Mouse (Mus musculus): ENCODE measurements around the gene Enpp6.

GRCm38 (mm10) chr8:46986386-46987140, at the start of gene Enpp6:
- no peak for TF ChIP-seq TAL1 (conservative IDR thresholded peaks at IDR 0.05; ENCODE audit: low read depth, low read length)
- TF ChIP-seq CTCF (IDR thresholded peaks at IDR 0.05; ENCODE audit: low read depth, low read length), result no peak
- no peak for TF ChIP-seq GATA1 (IDR thresholded peaks at IDR 0.05; ENCODE audit: borderline replicate concordance, low read length)
- TF ChIP-seq POLR2AphosphoS5 (IDR thresholded peaks at IDR 0.05; ENCODE audit: insufficient replicate concordance, low read depth, low read length), result no peak
- no peak for TF ChIP-seq GATA2 (IDR thresholded peaks at IDR 0.05; ENCODE audit: borderline replicate concordance, low read depth, low read length)
